Mouse (Mus musculus) G1E-ER4 (cell line): ENCODE measurements around the gene Acbd4. TPM values are rescaled to one million over a fixed set of nuclear protein-coding genes. Genes with fewer than 3 reads are reported as not detected.

ENCODE experiments used
- GATA1 ChIP-seq: IDR thresholded peaks from one replicate; pipeline ENCODE4 v1.8.0; 2012; ENCODE audit warnings: low read length, inconsistent platforms
- polyA plus RNA-seq: library from polyadenylated mRNA; stranded (reverse); fragments of >175 nt; gene quantifications from 2 replicates; pipeline ENCODE4 v1.2.3, GENCODE M21; 2012

The Acbd4 gene
- polyA plus RNA-seq, 1 experiment: 31.9 TPM

- no peak for TF ChIP-seq GATA1
Observed at GRCm38 (mm10) chr11:103074796-103075323, 26.6 kb upstream of the Acbd4 start.

- no peak for TF ChIP-seq GATA1
Observed at GRCm38 (mm10) chr11:103076010-103076409, 25.5 kb upstream of the Acbd4 start.

GRCm38 (mm10) chr11:103076581-103076980, 24.9 kb upstream of the Acbd4 start:
- TF ChIP-seq GATA1: no peak

GRCm38 (mm10) chr11:103078131-103078530, 23.4 kb upstream of the Acbd4 start:
- no peak for TF ChIP-seq GATA1

GRCm38 (mm10) chr11:103080323-103081091, 21.0 kb upstream of the Acbd4 start:
- no peak for TF ChIP-seq GATA1

- no peak for TF ChIP-seq GATA1
Observed at GRCm38 (mm10) chr11:103081631-103082030, 19.9 kb upstream of the Acbd4 start.

- no peak for TF ChIP-seq GATA1
Observed at GRCm38 (mm10) chr11:103093306-103093705, 8.2 kb upstream of the Acbd4 start.

GRCm38 (mm10) chr11:103093862-103094833, 7.3 kb upstream of the Acbd4 start:
- TF ChIP-seq GATA1: no peak

- TF ChIP-seq GATA1: no peak
Observed at GRCm38 (mm10) chr11:103095107-103095670, 6.3 kb upstream of the Acbd4 start.

GRCm38 (mm10) chr11:103095801-103096200, 5.7 kb upstream of the Acbd4 start:
- TF ChIP-seq GATA1: no peak

- TF ChIP-seq GATA1: no peak
Observed at GRCm38 (mm10) chr11:103096979-103097894, 4.2 kb upstream of the Acbd4 start.

GRCm38 (mm10) chr11:103098531-103099190, 2.8 kb upstream of the Acbd4 start:
- TF ChIP-seq GATA1: no peak

- no peak for TF ChIP-seq GATA1
Observed at GRCm38 (mm10) chr11:103099352-103099940, 2.0 kb upstream of the Acbd4 start.

GRCm38 (mm10) chr11:103100361-103100760, 1.1 kb upstream of the Acbd4 start:
- no peak for TF ChIP-seq GATA1
